Mouse (Mus musculus) CH12.LX (cell line): ENCODE results near the gene Sned1.

Source experiments
- CHD2 ChIP-seq: IDR thresholded peaks from 2 replicates; pipeline ENCODE4 v1.6.1; 2011; ENCODE audit warnings: low read length, improper control_type of control experiment
- CTCF ChIP-seq, 2 experiments: IDR thresholded peaks in 1 of 2; conservative IDR thresholded peaks in 1 of 2; 2 replicates each; pipeline ENCODE4 v1.5.1; 2011 to 2012; ENCODE audit warnings: low read depth in 2 of 2, low read length in 2 of 2, improper control_type of control experiment in 1 of 2, inconsistent platforms in 1 of 2, mild to moderate bottlenecking in 1 of 2, moderate library complexity in 1 of 2
- ELF1 ChIP-seq: IDR thresholded peaks from 2 replicates; pipeline ENCODE4 v1.6.1; 2014; ENCODE audit warnings: low read depth, mild to moderate bottlenecking, inconsistent platforms, low read length, improper control_type of control experiment
- EP300 ChIP-seq: IDR thresholded peaks from 2 replicates; pipeline ENCODE4 v1.6.1; 2011; ENCODE audit warnings: low read length, improper control_type of control experiment
- JUN ChIP-seq: IDR thresholded peaks from 2 replicates; pipeline ENCODE4 v1.6.1; 2011; ENCODE audit warnings: low read depth, mild to moderate bottlenecking, low read length, improper control_type of control experiment, moderate library complexity; ENCODE audit not compliant: insufficient read depth
- JUND ChIP-seq: conservative IDR thresholded peaks from 2 replicates; pipeline ENCODE4 v1.6.1; 2011; ENCODE audit warnings: low read depth, low read length, improper control_type of control experiment
- POLR2A ChIP-seq: IDR thresholded peaks from 2 replicates; pipeline ENCODE4 v1.6.1; 2011; ENCODE audit warnings: low read depth, mild to moderate bottlenecking, improper control_type of control experiment, low read length
- RAD21 ChIP-seq: IDR thresholded peaks from 2 replicates; pipeline ENCODE4 v1.6.1; 2011; ENCODE audit warnings: low read depth, mild to moderate bottlenecking, low read length, improper control_type of control experiment, moderate library complexity
- SMC3 ChIP-seq: IDR thresholded peaks from 2 replicates; pipeline ENCODE4 v1.6.1; 2011; ENCODE audit warnings: low read depth, low read length, improper control_type of control experiment
- UBTF ChIP-seq: IDR thresholded peaks from 2 replicates; pipeline ENCODE4 v1.6.1; 2012; ENCODE audit warnings: low read depth, mild to moderate bottlenecking, inconsistent platforms, low read length, improper control_type of control experiment, moderate library complexity

DNA sequence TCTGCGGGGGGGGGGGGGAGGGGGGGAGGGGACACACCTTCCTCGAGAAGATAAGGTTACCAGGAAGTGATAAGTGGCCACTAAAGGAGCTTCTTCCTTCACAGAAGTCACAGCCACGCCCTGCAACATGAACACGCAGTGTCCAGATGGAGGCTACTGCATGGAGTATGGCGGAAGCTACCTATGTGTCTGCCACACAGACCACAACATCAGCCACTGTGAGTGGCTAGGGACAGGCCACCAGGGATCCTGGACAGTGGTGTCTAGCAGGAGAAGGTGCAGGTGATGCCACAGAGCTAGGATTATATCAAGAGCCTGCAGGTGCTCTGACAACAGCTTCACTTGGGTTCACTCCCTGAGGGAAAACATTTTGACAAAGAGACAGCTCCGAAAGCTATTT, 36.1 kb downstream of the Sned1 start:
- TF ChIP-seq SMC3, result no peak
- TF ChIP-seq POLR2A, result no peak
- no peak for TF ChIP-seq CHD2
- TF ChIP-seq UBTF, result no peak
- no peak for TF ChIP-seq CTCF (conservative IDR thresholded peaks at IDR 0.05 in 1 of 2, IDR thresholded peaks at IDR 0.05 in 1 of 2; ENCODE audit: low read depth in 2 of 2, low read length in 2 of 2)
- TF ChIP-seq JUND, result no peak
- TF ChIP-seq ELF1, result no peak
- TF ChIP-seq RAD21, result no peak
- TF ChIP-seq EP300, result no peak
- no peak for TF ChIP-seq JUN
